In genomic region chr9:65128123-65128815, GRCm38 (mm10) we compare ENCODE assay signal across 8 mouse cellular contexts. TPM values are rescaled to one million over a fixed set of nuclear protein-coding genes. Genes with fewer than 3 reads are reported as not detected.
DNase-seq lines count a peak whose midpoint lies in the region; ATAC-seq and TF ChIP-seq lines count a peak whose summit lies in the region.

No protein-coding gene starts in this region.

- H3K36me3 ChIP-seq in ES-Bruce4 (ENCODE audit: control insufficient read depth, insufficient read depth, low read length, poor library complexity, severe bottlenecking), result no peaks in the 10 kb centered on the region
- H3K36me3 ChIP-seq in embryonic facial prominence, embryonic 11.5 days (replicated peaks; ENCODE audit: control insufficient read depth, insufficient read depth, low read depth, low read length), result no peaks in the 10 kb centered on the region; the same call in 1 of the 2 replicates
- H3K36me3 ChIP-seq in lung, embryonic 15.5 days, result 0 out of 2 replicates have a peak, but pooled peaks cover 3% of the 10 kb centered on the region
- no peaks in the 10 kb centered on the region for H3K36me3 ChIP-seq in splenic B cell, adult 2 months (ENCODE audit: control insufficient read depth, insufficient read depth, low read length, poor library complexity, severe bottlenecking)

- no peaks in the 10 kb centered on the region for H3K9me3 ChIP-seq in ES-Bruce4 (replicated peaks; ENCODE audit: control insufficient read depth, insufficient read depth, low read length, poor library complexity, severe bottlenecking)
- no peaks in the 10 kb centered on the region for H3K9me3 ChIP-seq in embryonic facial prominence, embryonic 11.5 days (replicated peaks; ENCODE audit: control insufficient read depth, low read length)
- H3K9me3 ChIP-seq in lung, embryonic 15.5 days, result no peaks in the 10 kb centered on the region

- ATAC-seq in embryonic facial prominence, embryonic 11.5 days (replicated peaks; ENCODE audit: insufficient number of reproducible peaks, low FRiP score, low TSS enrichment, low read depth), result no peak
- ATAC-seq in lung, embryonic 15.5 days (ENCODE audit: borderline replicate concordance, extremely low read depth, low FRiP score, low TSS enrichment), result no peak

- H3K4me3 ChIP-seq in ES-Bruce4 (ENCODE audit: low read depth, low read length), result peak overlapping the region; percentile 67
- no peak overlapping the region for H3K4me3 ChIP-seq in embryonic facial prominence, embryonic 11.5 days (ENCODE audit: low read depth, low read length)
- H3K4me3 ChIP-seq in lung, embryonic 15.5 days, result peak overlapping the region; percentile 12

- peak overlapping the region; percentile 63 for H3K9ac ChIP-seq in ES-Bruce4 (ENCODE audit: low read depth, poor library complexity, severe bottlenecking)
- no peak overlapping the region for H3K9ac ChIP-seq in embryonic facial prominence, embryonic 11.5 days (replicated peaks; ENCODE audit: low read length)
- no peak overlapping the region for H3K9ac ChIP-seq in lung, embryonic 15.5 days

- no peak overlapping the region for H3K27ac ChIP-seq in ES-Bruce4 (ENCODE audit: insufficient read depth, low read length)
- H3K27ac ChIP-seq in embryonic facial prominence, embryonic 11.5 days (replicated peaks; ENCODE audit: low read depth, low read length), result no peak overlapping the region
- H3K27ac ChIP-seq in lung, embryonic 15.5 days, result no peak overlapping the region

- no peaks in the 10 kb centered on the region for H3K4me1 ChIP-seq in ES-Bruce4 (ENCODE audit: control insufficient read depth, insufficient read depth, low read length)
- H3K4me1 ChIP-seq in embryonic facial prominence, embryonic 11.5 days (ENCODE audit: control insufficient read depth, insufficient read depth, low read length), result no peaks in the 10 kb centered on the region
- peaks cover 5% of the 10 kb centered on the region; the same call in 1 of the 2 replicates for H3K4me1 ChIP-seq in lung, embryonic 15.5 days

- TF ChIP-seq EP300 in ES-Bruce4 (IDR thresholded peaks at IDR 0.05; ENCODE audit: insufficient read depth, low read depth, low read length), result no peak

- WGBS in embryonic facial prominence, embryonic 11.5 days, result 6% methylated on average over 24 of the region's 25 CpGs
- WGBS in lung, embryonic 15.5 days, result 18% methylated on average over 25 of the region's 25 CpGs

- no peak for TF ChIP-seq POLR2A in ES-Bruce4 (IDR thresholded peaks at IDR 0.05; ENCODE audit: insufficient read depth, low read length)

- DNase-seq in A20 (ENCODE audit: low read depth, low spot score), result peak; percentile 77
- DNase-seq in embryonic facial prominence, embryonic 11.5 days (ENCODE audit: low spot score), result peak; percentile 80
- peak; percentile 18 for DNase-seq in kidney, adult 18-20 months
- peak; percentile 58 for DNase-seq in splenic B cell, adult 2 months (ENCODE audit: low read depth, low spot score)
- no peak for DNase-seq in left cerebral cortex, adult 8-10 months (ENCODE audit: low spot score in 2 of 2)
- DNase-seq in layer of hippocampus, postnatal 14 days (ENCODE audit: low spot score in 2 of 2), result no peak

- TF ChIP-seq CTCF in ES-Bruce4 (IDR thresholded peaks at IDR 0.05; ENCODE audit: low read depth, low read length), result peak; percentile 80

- H3K4me2 ChIP-seq in embryonic facial prominence, embryonic 11.5 days (ENCODE audit: low read depth, low read length), result peak overlapping the region; percentile 34
- H3K4me2 ChIP-seq in lung, embryonic 15.5 days, result peak overlapping the region; percentile 50

- H3K27me3 ChIP-seq in ES-Bruce4 (ENCODE audit: control insufficient read depth, insufficient read depth, low read length, poor library complexity, severe bottlenecking), result no peaks in the 10 kb centered on the region
- no peaks in the 10 kb centered on the region for H3K27me3 ChIP-seq in embryonic facial prominence, embryonic 11.5 days (ENCODE audit: control insufficient read depth, insufficient read depth, low read length)
- H3K27me3 ChIP-seq in lung, embryonic 15.5 days, result peaks cover 14% of the 10 kb centered on the region; the same call in 1 of the 2 replicates
- no peaks in the 10 kb centered on the region for H3K27me3 ChIP-seq in splenic B cell, adult 2 months (ENCODE audit: control insufficient read depth, insufficient read depth, low read length, poor library complexity, severe bottlenecking)

RNA-seq across cellular contexts. Expression of gene Igdcc3, which starts 12.7 kb away (rescaled TPM):
- 8.6 and 8.9 TPM in 2 replicates for polyA plus RNA-seq in ES-Bruce4 (2011; ENCODE audit: insufficient read depth, insufficient read length, low read depth, missing spikeins)
- polyA plus RNA-seq in embryonic facial prominence, embryonic 11.5 days (2014; fragmentation: Nextera tagmentation; extraction: Ambion mirVana), result 17.0 and 18.7 TPM in 2 replicates
- 1.8 and 2.0 TPM in 2 replicates for polyA plus RNA-seq in lung, embryonic 15.5 days (2015; fragmentation: Nextera tagmentation; extraction: Ambion mirVana)
- total RNA-seq in left cerebral cortex, adult 8-10 months (2022), result 1 to 10 TPM; 1.2 to 2.1 (median 1.2) TPM
- total RNA-seq in layer of hippocampus, postnatal 14 days (2021), result 1 to 10 TPM; 5.3 to 6.1 TPM

RNA-seq across cellular contexts. Expression of gene Igdcc4, which starts 27.0 kb away (rescaled TPM):
- 15.5 and 17.5 TPM in 2 replicates for polyA plus RNA-seq in ES-Bruce4 (2011; ENCODE audit: insufficient read depth, insufficient read length, low read depth, missing spikeins)
- 11.8 and 12.4 TPM in 2 replicates for polyA plus RNA-seq in embryonic facial prominence, embryonic 11.5 days (2014; fragmentation: Nextera tagmentation; extraction: Ambion mirVana)
- 14.4 and 14.6 TPM in 2 replicates for polyA plus RNA-seq in lung, embryonic 15.5 days (2015; fragmentation: Nextera tagmentation; extraction: Ambion mirVana)
- total RNA-seq in left cerebral cortex, adult 8-10 months (2022), result 10 to 100 TPM; 35.7 to 39.1 (median 36.6) TPM
- total RNA-seq in layer of hippocampus, postnatal 14 days (2021), result 10 to 100 TPM; 26.1 to 30.4 TPM

Comparison
In these comparisons a context has a peak if more than half of its experiments do, and no peak if none do; other contexts are left out.
1. DNase-seq: peak in A20 (single experiment), embryonic facial prominence, embryonic 11.5 days (single experiment), kidney, adult 18-20 months (single experiment) and splenic B cell, adult 2 months (single experiment); none in left cerebral cortex, adult 8-10 months (0 of 2) and layer of hippocampus, postnatal 14 days (0 of 2).